ENCODE assay signal across 19 mouse cellular contexts in genomic region chr4:136025350-136025749, GRCm38 (mm10).
"Had no signal": no experiment of that assay in that cellular context is flagged by ENCODE, and none has a peak within 500 bp of the region (broad histone marks: within the 10 kb centered on the region; RNA-seq: fewer than 3 reads in every experiment).

No protein-coding gene starts in this region.

- DNase-seq: lung, adult 18-20 months; lung, embryonic 14.5 days; lung, postnatal 10 days; lung, postnatal 4 days; retina, postnatal 1 day; right cerebral cortex, adult 18-20 months; right cerebral cortex, postnatal 25 days; right cerebral cortex, postnatal 4 days; spleen, adult 18-20 months; thymus, adult 18-20 months; thymus, postnatal 14 days; thymus, postnatal 36 days had no signal

- H3K36me3 ChIP-seq: liver, embryonic 15.5 days; midbrain, embryonic 10.5 days; midbrain, embryonic 13.5 days; neural tube, embryonic 13.5 days had no signal

- H3K4me2 ChIP-seq: liver, embryonic 15.5 days; lung, embryonic 14.5 days; midbrain, embryonic 13.5 days; neural tube, embryonic 13.5 days; neural tube, embryonic 15.5 days had no signal

- H3K27me3 ChIP-seq: liver, embryonic 15.5 days; midbrain, embryonic 13.5 days; neural tube, embryonic 13.5 days; neural tube, embryonic 15.5 days had no signal

- H3K9me3 ChIP-seq: liver, embryonic 15.5 days; midbrain, embryonic 10.5 days; midbrain, embryonic 13.5 days; neural tube, embryonic 13.5 days; neural tube, embryonic 15.5 days had no signal

- H3K9ac ChIP-seq: liver, embryonic 15.5 days; lung, embryonic 14.5 days; midbrain, embryonic 13.5 days; neural tube, embryonic 13.5 days; neural tube, embryonic 15.5 days had no signal

- H3K27ac ChIP-seq: liver, embryonic 15.5 days; midbrain, embryonic 10.5 days; midbrain, embryonic 13.5 days; neural tube, embryonic 13.5 days; neural tube, embryonic 15.5 days had no signal

- ATAC-seq: midbrain, embryonic 13.5 days; midbrain, embryonic 16.5 days had no signal

- H3K4me3 ChIP-seq: liver, embryonic 15.5 days; midbrain, embryonic 10.5 days; midbrain, embryonic 13.5 days; myocyte; neural tube, embryonic 13.5 days; neural tube, embryonic 15.5 days had no signal
